Mouse (Mus musculus): ENCODE results near the gene Gm28047.

DNA sequence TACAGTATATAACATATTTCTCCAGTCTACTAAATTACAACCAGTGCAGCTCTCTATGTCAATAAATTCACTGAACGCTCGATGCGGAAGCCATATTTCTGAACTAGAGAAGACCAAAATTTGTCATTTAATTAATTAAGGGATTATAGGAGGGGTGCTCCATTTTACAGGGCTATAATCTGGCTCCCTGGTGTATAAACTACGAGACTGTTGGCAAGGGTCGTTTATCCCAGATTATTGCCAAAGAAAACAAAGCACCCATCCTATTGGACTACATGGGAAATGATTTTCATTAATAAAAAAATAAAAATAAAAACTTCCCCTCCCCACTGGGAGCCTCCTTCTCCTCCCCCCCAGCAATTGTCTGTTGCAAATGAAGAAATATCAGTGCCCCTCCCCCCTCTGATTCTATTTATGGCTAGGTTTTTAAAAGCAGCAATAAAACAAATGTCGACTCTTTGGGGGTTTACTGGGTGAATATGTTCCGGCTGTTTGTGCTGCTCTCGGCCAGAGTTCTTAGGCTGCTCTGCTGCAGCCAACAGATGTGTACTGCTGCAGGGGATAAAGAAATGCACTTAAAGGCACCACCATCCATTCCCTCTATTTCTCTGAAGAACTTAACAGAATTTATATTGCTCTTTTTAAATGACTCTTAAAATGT lies 30.7 kb downstream of the Gm28047 start:
- no peak for TF ChIP-seq POLR2A (IDR thresholded peaks at IDR 0.05; ENCODE audit: insufficient read depth, low read length)
- TF ChIP-seq CTCF (IDR thresholded peaks at IDR 0.05; ENCODE audit: low read depth, low read length), result no peak
- no peak for TF ChIP-seq EP300 (IDR thresholded peaks at IDR 0.05; ENCODE audit: insufficient read depth, low read depth, low read length)
